Mouse (Mus musculus) neural tube, embryonic 13.5 days (tissue): Measurements from ENCODE around the gene Akap8. TPM values are rescaled to one million over a fixed set of nuclear protein-coding genes. Genes with fewer than 3 reads are reported as not detected.

ENCODE experiments used
- ATAC-seq: fragments of 200-750 bp; cut with Nextera tagmentation; 2 replicates; pipeline ENCODE4 v1.8.0; 2017; ENCODE audit warnings: low read depth, mild to moderate bottlenecking, moderate TSS enrichment, moderate library complexity
- H3K27ac ChIP-seq: fragments of 300-500 bp; sonication (generic); replicated peaks from 2 replicates; pipeline ENCODE4 v1.5.1; 2015; ENCODE audit warnings: moderate library complexity, mild to moderate bottlenecking, inconsistent platforms
- H3K27me3 ChIP-seq: fragments of 300-500 bp; sonication (generic); 2 replicates; pipeline ENCODE4 v1.6.1; 2015; ENCODE audit warnings: mild to moderate bottlenecking, inconsistent platforms
- H3K36me3 ChIP-seq: fragments of 300-500 bp; sonication (generic); 2 replicates; pipeline ENCODE4 v1.6.1; 2015; ENCODE audit warnings: mild to moderate bottlenecking, inconsistent platforms
- H3K4me1 ChIP-seq: fragments of 300-500 bp; sonication (generic); replicated peaks from 2 replicates; pipeline ENCODE4 v1.6.1; 2015; ENCODE audit warnings: inconsistent platforms
- H3K4me2 ChIP-seq: fragments of 300-500 bp; sonication (generic); 2 replicates; pipeline ENCODE4 v1.6.1; 2015; ENCODE audit warnings: inconsistent platforms, mild to moderate bottlenecking, moderate library complexity
- H3K4me3 ChIP-seq: fragments of 300-500 bp; sonication (generic); 2 replicates; pipeline ENCODE4 v1.5.1; 2015; ENCODE audit warnings: mild to moderate bottlenecking, inconsistent platforms
- H3K9ac ChIP-seq: fragments of 300-500 bp; sonication (generic); 2 replicates; pipeline ENCODE4 v1.6.1; 2015; ENCODE audit warnings: moderate library complexity, mild to moderate bottlenecking, inconsistent platforms
- H3K9me3 ChIP-seq: fragments of 300-500 bp; sonication (generic); 2 replicates; pipeline ENCODE4 v1.6.1; 2016; ENCODE audit warnings: inconsistent platforms
- WGBS: fragments of 180-500 bp; shearing (Covaris S2); methylation state at CpG from one replicate; pipeline ENCODE4 v1.1.7; 2015; 5-methylcytosine and 5-hydroxymethylcytosine counted together
- polyA plus RNA-seq: library from polyadenylated mRNA; unstranded; fragments of >200 nt; fragmentation: Nextera tagmentation; extraction: Ambion mirVana; gene quantifications from 2 replicates; pipeline ENCODE4 v1.2.1, GENCODE M21; 2015

Gene Akap8
- polyA plus RNA-seq = 95.9 and 104 TPM in 2 replicates

DNA sequence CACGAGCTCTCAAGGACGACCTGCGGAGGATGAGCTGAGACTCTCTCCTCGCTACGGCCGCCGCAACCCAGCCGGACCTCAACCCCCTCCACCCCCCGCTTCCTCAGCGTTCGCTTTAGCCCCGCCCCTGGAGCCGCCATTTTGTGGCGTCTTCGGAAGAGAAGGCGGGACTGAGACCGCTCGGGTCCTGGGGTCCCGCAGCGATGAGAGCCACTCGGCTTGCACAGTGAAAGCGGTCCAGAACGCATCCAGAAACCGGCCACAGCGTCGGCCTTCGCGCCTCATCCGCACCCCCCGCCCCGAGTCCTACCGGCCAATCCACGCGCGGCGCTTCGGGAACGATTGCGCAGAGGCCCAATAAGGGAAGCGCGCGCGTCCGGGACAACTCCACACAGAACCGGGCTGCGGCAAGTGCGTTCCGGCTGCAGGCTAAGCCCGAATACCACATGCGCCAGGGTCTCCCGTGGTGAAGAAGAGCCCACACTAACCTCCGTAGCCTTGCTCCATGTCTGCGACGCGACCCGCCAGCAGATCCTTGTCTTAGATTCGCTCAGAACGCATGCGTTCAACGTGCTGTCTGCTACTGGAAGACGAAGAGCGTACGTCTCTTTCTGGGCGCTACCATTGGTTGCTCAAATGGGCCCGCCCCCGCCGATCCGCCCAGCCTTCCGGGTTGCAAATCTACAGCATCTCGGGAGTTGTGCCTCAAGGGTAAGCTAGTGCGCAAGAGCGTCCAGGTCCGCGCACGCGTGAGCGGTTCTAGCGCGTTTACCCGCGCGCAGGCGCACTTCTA lies at the start of gene Akap8:
Gene Akap8, minus strand, starts transcription at position 642 of the 793 bp plus-strand sequence.
- under 1% methylated on average over 83 of the region's 83 CpGs for WGBS
- Histone ChIP-seq H3K4me3 (peak within 1 kb of the TSS; percentile 64), H3K9me3 (no peaks in the 10 kb centered on the region), H3K4me1 (peaks cover 38% of the 10 kb centered on the region), H3K27me3 (no peaks in the 10 kb centered on the region), H3K36me3 (peaks cover 47% of the 10 kb centered on the region), H3K4me2 (peak within 1 kb of the TSS; percentile 88), H3K9ac (peak within 1 kb of the TSS; percentile 90), H3K27ac (peak within 1 kb of the TSS; percentile 95)
- peak; percentile 99 for ATAC-seq

DNA sequence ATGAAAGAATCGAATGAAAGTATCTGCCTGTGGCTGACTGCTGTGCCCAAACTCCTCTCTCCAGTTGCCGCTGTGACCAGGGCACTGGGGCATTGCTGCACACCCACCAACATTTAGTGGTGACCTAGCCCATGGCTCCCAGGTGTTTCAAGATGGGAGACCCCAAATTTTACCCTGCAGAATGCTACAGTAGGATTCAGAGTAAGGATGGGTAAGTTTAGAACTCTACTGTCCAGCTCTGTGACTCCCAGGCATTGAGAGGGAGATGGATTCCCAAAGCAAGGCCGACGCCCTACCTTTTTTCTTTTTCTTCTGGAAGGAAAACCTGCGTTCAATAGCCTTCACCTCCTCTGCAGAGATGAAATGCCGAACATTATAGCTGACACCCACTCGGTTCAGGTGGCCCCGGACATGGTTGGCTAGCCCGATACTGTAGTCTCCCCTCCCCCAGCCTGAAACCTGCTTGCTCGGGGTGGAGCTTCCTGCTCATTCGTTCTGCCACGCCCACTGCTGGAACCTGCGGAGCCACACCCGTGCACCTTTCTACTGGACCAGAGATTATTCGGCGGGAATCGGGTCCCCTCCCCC lies 48.0 kb upstream of the Akap8 start:
- Histone ChIP-seq H3K36me3 (peaks cover 19% of the 10 kb centered on the region; the same call in 1 of the 2 replicates), H3K9me3 (no peaks in the 10 kb centered on the region), H3K27ac (no peak overlapping the region), H3K4me2 (peak overlapping the region; percentile 43), H3K27me3 (no peaks in the 10 kb centered on the region), H3K4me3 (0 out of 2 replicates have a peak overlapping the region, but pooled peaks have one; percentile 9), H3K9ac (no peak overlapping the region), H3K4me1 (peaks cover 8% of the 10 kb centered on the region; the same call in 1 of the 2 replicates)
- WGBS = 15% methylated on average over 12 of the region's 17 CpGs
- ATAC-seq = no peak

DNA sequence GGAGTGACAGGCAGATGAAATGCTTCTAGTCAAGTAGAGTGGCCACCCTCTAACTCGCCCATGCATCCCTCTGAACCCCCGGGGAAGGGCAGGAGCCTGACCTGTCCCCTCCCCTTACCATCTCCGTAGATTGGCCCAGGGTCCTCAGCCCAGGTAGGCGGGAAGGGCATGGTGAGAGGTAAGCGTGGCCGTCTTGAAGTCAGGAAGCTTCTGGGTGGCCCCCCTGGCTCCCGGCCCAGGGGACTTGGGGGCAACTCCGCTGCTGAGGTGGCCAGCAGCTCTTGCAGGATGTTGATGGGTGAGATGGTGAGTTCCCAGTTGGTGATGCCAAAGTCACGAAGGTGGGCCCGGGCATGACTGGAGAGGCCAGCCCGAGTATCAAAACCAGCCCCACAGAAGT lies 46.7 kb upstream of the Akap8 start:
- H3K27ac ChIP-seq = no peak overlapping the region
- H3K27me3 ChIP-seq = no peaks in the 10 kb centered on the region
- no peak for ATAC-seq

GRCm38 (mm10) chr17:32365296-32365695 lies 44.3 kb upstream of the Akap8 start:
- H3K27me3 ChIP-seq = no peaks in the 10 kb centered on the region
- ATAC-seq = no peak
- no peak overlapping the region for H3K4me2 ChIP-seq
- peaks cover 33% of the 10 kb centered on the region for H3K4me1 ChIP-seq
- 88% methylated on average over 1 of the region's 1 CpGs for WGBS
- H3K27ac ChIP-seq = peak overlapping the region; percentile 72
- no peak overlapping the region for H3K9ac ChIP-seq
- no peak overlapping the region for H3K4me3 ChIP-seq
- no peaks in the 10 kb centered on the region for H3K9me3 ChIP-seq
- peaks cover 43% of the 10 kb centered on the region for H3K36me3 ChIP-seq

More for the DNA sequence above, 46.7 kb upstream of the Akap8 start:
- H3K4me3 ChIP-seq = no peak overlapping the region
- no peak overlapping the region for H3K4me2 ChIP-seq
- peaks cover 18% of the 10 kb centered on the region for H3K4me1 ChIP-seq
- 93% methylated on average over 11 of the region's 11 CpGs for WGBS
- H3K9ac ChIP-seq = no peak overlapping the region
- peaks cover 19% of the 10 kb centered on the region; the same call in 1 of the 2 replicates for H3K36me3 ChIP-seq
- no peaks in the 10 kb centered on the region for H3K9me3 ChIP-seq

DNA sequence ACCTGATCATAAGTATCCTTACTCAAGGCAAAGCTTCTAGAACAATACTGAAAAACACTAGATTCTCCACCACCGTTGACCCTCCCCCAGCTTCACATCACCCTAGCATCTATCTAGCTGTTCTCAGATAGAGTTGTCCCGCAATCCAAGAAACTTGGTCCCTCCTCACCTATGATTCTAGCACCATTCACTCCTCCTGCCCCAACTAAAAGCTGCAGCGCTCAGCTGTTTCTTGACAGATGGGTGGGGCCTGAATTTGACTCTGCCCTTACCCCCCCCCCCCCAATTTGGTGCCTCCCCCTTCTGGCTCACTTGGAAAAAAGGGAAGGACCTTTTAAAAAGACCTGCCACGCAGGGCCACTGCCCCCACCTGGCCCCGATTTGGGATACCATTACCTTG lies 43.8 kb upstream of the Akap8 start:
- H3K36me3 ChIP-seq = peaks cover 48% of the 10 kb centered on the region
- H3K27me3 ChIP-seq = no peaks in the 10 kb centered on the region
- ATAC-seq = peak; percentile 29
- H3K4me3 ChIP-seq = peak overlapping the region; percentile 87
- peak overlapping the region; percentile 51 for H3K4me2 ChIP-seq
- H3K27ac ChIP-seq = peak overlapping the region; percentile 72
- 61% methylated on average over 5 of the region's 5 CpGs for WGBS
- H3K9ac ChIP-seq = peak overlapping the region; percentile 59
- peaks cover 33% of the 10 kb centered on the region for H3K4me1 ChIP-seq
- H3K9me3 ChIP-seq = no peaks in the 10 kb centered on the region

DNA sequence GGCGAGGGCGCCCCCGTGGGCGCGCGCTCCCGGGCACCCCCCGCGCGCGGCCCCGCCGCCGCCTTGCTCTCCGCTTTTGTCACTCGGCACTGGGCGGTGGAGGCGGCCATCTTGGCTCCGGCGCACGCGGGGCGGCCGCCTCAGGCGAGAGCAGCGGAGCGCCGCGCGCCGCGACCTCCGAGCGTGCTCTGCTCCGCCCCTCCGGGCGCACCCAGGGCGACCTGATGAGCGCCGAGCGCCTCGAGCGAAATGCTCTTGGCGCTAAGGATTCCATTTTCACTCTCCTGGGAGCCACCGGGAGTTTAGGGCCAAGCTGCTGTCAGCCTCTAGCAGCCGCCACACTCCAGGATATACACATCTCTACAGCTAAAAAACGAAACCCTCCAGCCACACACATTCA lies 43.3 kb upstream of the Akap8 start:
- ATAC-seq = peak; percentile 95
- H3K9me3 ChIP-seq = no peaks in the 10 kb centered on the region
- peaks cover 33% of the 10 kb centered on the region for H3K4me1 ChIP-seq
- peak overlapping the region; percentile 72 for H3K27ac ChIP-seq
- H3K4me2 ChIP-seq = peak overlapping the region; percentile 75
- under 1% methylated on average over 35 of the region's 47 CpGs for whole genome bisulfite sequencing
- H3K27me3 ChIP-seq = no peaks in the 10 kb centered on the region
- peak overlapping the region; percentile 87 for H3K4me3 ChIP-seq
- peaks cover 53% of the 10 kb centered on the region for H3K36me3 ChIP-seq
- H3K9ac ChIP-seq = peak overlapping the region; percentile 95

- H3K4me2 ChIP-seq = peak overlapping the region; percentile 75
- H3K9me3 ChIP-seq = no peaks in the 10 kb centered on the region
- peak; percentile 57 for ATAC-seq
- H3K9ac ChIP-seq = peak overlapping the region; percentile 95
- peak overlapping the region; percentile 87 for H3K4me3 ChIP-seq
- H3K4me1 ChIP-seq = peaks cover 33% of the 10 kb centered on the region
- WGBS = under 1% methylated on average over 32 of the region's 50 CpGs
- peaks cover 58% of the 10 kb centered on the region for H3K36me3 ChIP-seq
- H3K27ac ChIP-seq = peak overlapping the region; percentile 72
- no peaks in the 10 kb centered on the region for H3K27me3 ChIP-seq
Measured at GRCm38 (mm10) chr17:32363821-32364301, 42.8 kb upstream of the Akap8 start.

DNA sequence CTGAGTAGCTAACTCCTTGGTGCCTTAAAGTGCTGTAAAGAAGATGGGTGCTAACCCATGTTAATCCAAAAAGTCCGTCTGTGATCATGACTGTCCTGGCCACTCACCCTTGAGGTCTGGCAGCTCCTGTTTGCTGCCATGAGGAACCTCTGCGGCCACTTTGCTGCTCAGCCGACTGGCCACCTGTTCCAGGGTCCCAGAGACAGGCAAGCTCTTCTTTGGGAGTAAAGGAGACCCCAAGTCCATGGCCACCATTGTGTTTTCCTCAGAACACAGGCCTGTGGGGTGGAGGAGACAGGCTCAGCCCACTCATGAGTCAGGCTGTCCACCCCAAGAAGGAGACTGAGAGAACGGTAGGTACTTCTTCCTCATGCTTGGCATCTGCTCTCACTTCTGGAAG lies 41.6 kb upstream of the Akap8 start:
- no peaks in the 10 kb centered on the region for H3K9me3 ChIP-seq
- no peak for ATAC-seq
- H3K4me3 ChIP-seq = peak overlapping the region; percentile 87
- H3K36me3 ChIP-seq = peaks cover 66% of the 10 kb centered on the region
- H3K27me3 ChIP-seq = no peaks in the 10 kb centered on the region
- peaks cover 33% of the 10 kb centered on the region for H3K4me1 ChIP-seq
- no peak overlapping the region for H3K27ac ChIP-seq
- 84% methylated on average over 4 of the region's 4 CpGs for WGBS
- peak overlapping the region; percentile 95; the same call in 1 of the 2 replicates for H3K9ac ChIP-seq
- H3K4me2 ChIP-seq = peak overlapping the region; percentile 75

DNA sequence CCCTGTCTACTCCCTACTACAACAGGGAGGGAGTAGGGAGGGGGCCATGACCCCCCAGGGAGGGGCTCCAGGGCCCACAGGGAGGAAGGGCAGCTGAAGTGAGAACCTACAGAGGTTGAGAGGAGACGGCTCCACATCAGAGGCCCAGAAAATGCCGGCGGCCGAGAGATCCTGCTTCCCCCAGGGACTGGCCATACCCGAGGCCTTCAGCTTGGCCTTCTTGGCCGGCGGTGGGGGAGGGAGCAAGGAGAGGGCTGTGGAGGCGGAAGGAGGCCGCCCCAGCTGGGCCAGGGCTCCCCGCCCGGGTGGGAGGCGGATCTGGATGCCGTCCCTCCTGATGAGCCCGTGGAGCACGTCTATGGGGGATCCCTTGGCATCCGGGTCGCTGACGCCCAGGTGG lies 38.9 kb upstream of the Akap8 start:
- H3K36me3 ChIP-seq = peaks cover 78% of the 10 kb centered on the region
- peaks cover 30% of the 10 kb centered on the region for H3K4me1 ChIP-seq
- WGBS = 85% methylated on average over 18 of the region's 18 CpGs
- H3K4me2 ChIP-seq = no peak overlapping the region
- no peaks in the 10 kb centered on the region for H3K9me3 ChIP-seq
- H3K9ac ChIP-seq = 0 out of 2 replicates have a peak overlapping the region, but pooled peaks have one; percentile 17
- no peak for ATAC-seq
- no peak overlapping the region for H3K27ac ChIP-seq
- H3K27me3 ChIP-seq = no peaks in the 10 kb centered on the region
- no peak overlapping the region for H3K4me3 ChIP-seq

GRCm38 (mm10) chr17:32358943-32359340 lies 37.9 kb upstream of the Akap8 start:
- H3K36me3 ChIP-seq = peaks cover 88% of the 10 kb centered on the region
- H3K9me3 ChIP-seq = no peaks in the 10 kb centered on the region
- 92% methylated on average over 6 of the region's 6 CpGs for WGBS
- peaks cover 34% of the 10 kb centered on the region for H3K4me1 ChIP-seq
- no peak overlapping the region for H3K27ac ChIP-seq
- no peak overlapping the region for H3K9ac ChIP-seq
- no peak overlapping the region for H3K4me2 ChIP-seq
- ATAC-seq = no peak
- H3K4me3 ChIP-seq = no peak overlapping the region
- H3K27me3 ChIP-seq = no peaks in the 10 kb centered on the region

- Histone ChIP-seq H3K4me2 (no peak overlapping the region), H3K27me3 (no peaks in the 10 kb centered on the region), H3K9me3 (no peaks in the 10 kb centered on the region), H3K36me3 (peaks cover 92% of the 10 kb centered on the region), H3K27ac (no peak overlapping the region), H3K9ac (no peak overlapping the region), H3K4me3 (no peak overlapping the region), H3K4me1 (peaks cover 36% of the 10 kb centered on the region)
- 92% methylated on average over 7 of the region's 7 CpGs for WGBS
- ATAC-seq = no peak
Measured at GRCm38 (mm10) chr17:32358192-32358942, 37.3 kb upstream of the Akap8 start.
